Mouse (Mus musculus): ENCODE results near the gene Atp8b5. TPM values are rescaled to one million over a fixed set of nuclear protein-coding genes. Genes with fewer than 3 reads are reported as not detected.

Atp8b5 gene
- polyA plus RNA-seq, 1 experiment, result 1.4 TPM

DNA sequence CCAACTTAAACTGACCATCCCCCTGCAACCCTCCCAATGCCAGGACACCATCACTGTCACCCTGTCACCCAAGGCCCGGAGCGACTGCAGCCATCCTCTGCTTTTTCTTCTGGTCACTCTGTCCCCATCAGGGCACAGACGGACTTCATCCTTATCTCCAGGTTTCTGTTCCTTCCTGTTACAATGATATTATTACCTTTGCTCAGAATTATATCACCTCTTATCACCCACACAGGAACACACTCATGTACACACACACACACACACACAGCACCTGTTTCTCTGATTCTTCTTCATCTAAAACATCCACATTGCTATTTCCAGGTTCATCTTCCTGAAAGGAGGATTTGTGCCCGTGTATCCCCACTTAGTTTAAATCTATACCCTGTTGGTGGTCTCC is 107.3 kb downstream of the Atp8b5 start:
- DNase-seq, result no peak
- no peaks in the 10 kb centered on the region for H3K4me1 ChIP-seq (ENCODE audit: control insufficient read depth, insufficient read depth, low read length)
- TF ChIP-seq CTCF (IDR thresholded peaks at IDR 0.05; ENCODE audit: borderline replicate concordance, insufficient read depth, low read depth, low read length) (no peak), POLR2A (IDR thresholded peaks at IDR 0.05; ENCODE audit: borderline replicate concordance, insufficient read depth, low read length) (no peak)
- no peak overlapping the region for H3K27ac ChIP-seq (ENCODE audit: insufficient read depth, low read length)
- H3K27me3 ChIP-seq (ENCODE audit: control insufficient read depth, insufficient read depth, low read length), result no peaks in the 10 kb centered on the region
- H3K4me3 ChIP-seq (replicated peaks; ENCODE audit: insufficient read depth, low read depth, low read length), result no peak overlapping the region
- whole genome bisulfite sequencing, result 88% methylated on average over 4 of the region's 4 CpGs

DNA sequence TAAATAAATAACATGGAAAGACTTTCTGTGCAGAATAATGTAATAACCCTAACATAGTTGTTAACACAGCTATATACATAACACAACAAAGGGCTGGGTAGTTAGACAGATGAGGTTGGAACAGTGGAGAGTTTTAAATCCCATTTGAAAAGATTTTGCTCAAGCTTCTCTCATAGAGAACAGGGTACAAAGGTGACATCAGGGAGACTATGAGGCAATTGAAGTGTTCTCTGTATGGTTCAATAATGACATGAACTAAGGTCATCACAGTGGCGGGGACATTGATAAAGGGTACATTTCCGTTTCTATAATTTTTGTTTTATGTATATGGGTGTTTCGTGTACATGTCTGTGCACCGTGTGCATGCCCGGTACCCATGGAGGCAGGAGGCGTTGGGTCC is 112.6 kb downstream of the Atp8b5 start:
- no peak overlapping the region for H3K4me3 ChIP-seq (replicated peaks; ENCODE audit: insufficient read depth, low read depth, low read length)
- no peaks in the 10 kb centered on the region for H3K27me3 ChIP-seq (ENCODE audit: control insufficient read depth, insufficient read depth, low read length)
- DNase-seq, result no peak
- no peak overlapping the region for H3K27ac ChIP-seq (ENCODE audit: insufficient read depth, low read length)
- WGBS, result 96% methylated on average over 6 of the region's 6 CpGs
- peaks cover 11% of the 10 kb centered on the region; the same call in 1 of the 2 replicates for H3K4me1 ChIP-seq (ENCODE audit: control insufficient read depth, insufficient read depth, low read length)
- TF ChIP-seq CTCF (IDR thresholded peaks at IDR 0.05; ENCODE audit: borderline replicate concordance, insufficient read depth, low read depth, low read length), result no peak
- no peak for TF ChIP-seq POLR2A (IDR thresholded peaks at IDR 0.05; ENCODE audit: borderline replicate concordance, insufficient read depth, low read length)

DNA sequence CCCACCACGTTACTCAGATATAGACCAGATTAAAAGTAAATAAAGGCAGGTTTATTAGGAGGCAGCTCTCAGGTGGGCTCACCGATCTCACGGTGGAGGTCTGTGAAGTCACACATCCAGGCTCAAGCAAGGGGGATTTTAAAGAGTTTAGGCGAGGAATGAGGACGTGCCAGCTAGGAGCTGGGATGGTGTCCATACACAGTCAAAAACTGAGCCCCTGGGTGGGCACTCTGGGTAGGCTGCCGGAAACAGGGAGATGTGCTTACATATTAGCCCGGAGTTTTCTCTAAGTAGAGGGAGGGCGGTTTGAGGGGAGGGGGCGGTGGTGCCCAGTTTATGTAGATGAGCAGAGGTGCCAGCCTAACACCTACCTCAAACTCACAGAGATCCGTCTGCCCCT is 114.0 kb downstream of the Atp8b5 start:
- 30% methylated on average over 10 of the region's 10 CpGs for WGBS
- H3K27ac ChIP-seq (ENCODE audit: insufficient read depth, low read length), result peak overlapping the region; percentile 80
- DNase-seq, result peak in 1 of 2 experiments; percentile 24
- peak overlapping the region; percentile 93 for H3K4me3 ChIP-seq (replicated peaks; ENCODE audit: insufficient read depth, low read depth, low read length)
- H3K4me1 ChIP-seq (ENCODE audit: control insufficient read depth, insufficient read depth, low read length), result peaks cover 11% of the 10 kb centered on the region; the same call in 1 of the 2 replicates
- no peaks in the 10 kb centered on the region for H3K27me3 ChIP-seq (ENCODE audit: control insufficient read depth, insufficient read depth, low read length)
- TF ChIP-seq CTCF (IDR thresholded peaks at IDR 0.05; ENCODE audit: borderline replicate concordance, insufficient read depth, low read depth, low read length) (no peak), POLR2A (IDR thresholded peaks at IDR 0.05; ENCODE audit: borderline replicate concordance, insufficient read depth, low read length) (no peak)

DNA sequence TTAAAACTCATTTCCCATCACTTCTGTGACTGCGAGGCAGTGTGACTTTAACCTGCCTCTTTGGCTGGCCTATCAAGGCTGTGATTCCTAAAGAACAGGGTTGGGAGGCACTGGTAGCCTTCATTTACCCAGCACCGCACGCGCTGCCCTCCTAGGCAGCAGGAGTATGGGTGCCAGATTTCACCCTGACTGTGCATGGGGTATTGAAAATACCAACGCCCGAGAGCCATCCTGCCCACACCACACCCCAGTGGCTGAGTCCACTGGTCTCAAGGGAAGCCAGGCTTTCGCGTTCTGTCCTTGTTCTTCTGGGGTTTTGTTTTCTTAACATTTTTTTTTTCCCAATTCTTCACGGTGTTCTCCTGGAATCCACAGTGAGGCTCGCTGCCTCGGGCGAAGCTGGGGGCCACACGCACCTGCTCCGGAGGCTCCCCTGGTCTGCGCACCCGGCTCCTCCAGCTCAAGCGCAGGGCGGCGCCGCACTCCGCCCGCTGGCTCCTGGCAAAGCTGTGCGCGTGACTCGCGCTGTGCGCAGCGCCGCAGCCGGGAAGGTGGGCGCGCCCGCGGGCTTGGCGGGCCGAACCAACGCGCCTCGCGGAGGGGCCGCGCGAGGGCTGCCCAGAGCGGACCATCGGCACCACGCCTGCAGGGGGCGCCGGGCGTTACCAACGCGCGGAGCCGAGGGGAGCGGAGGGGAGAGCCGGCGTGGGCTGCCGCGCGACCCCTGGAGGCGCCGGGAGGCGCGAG is 114.6 kb downstream of the Atp8b5 start, which contains the start of gene Rusc2:
TSS of gene Rusc2 (plus strand) at position 572 of the 747 bp plus-strand sequence.
- Histone ChIP-seq H3K27me3 (ENCODE audit: control insufficient read depth, insufficient read depth, low read length) (no peaks in the 10 kb centered on the region), H3K4me1 (ENCODE audit: control insufficient read depth, insufficient read depth, low read length) (peaks cover 11% of the 10 kb centered on the region; the same call in 1 of the 2 replicates), H3K27ac (ENCODE audit: insufficient read depth, low read length) (peak within 1 kb of the TSS; percentile 95), H3K4me3 (replicated peaks; ENCODE audit: insufficient read depth, low read depth, low read length) (peak within 1 kb of the TSS; percentile 93)
- TF ChIP-seq CTCF (IDR thresholded peaks at IDR 0.05; ENCODE audit: borderline replicate concordance, insufficient read depth, low read depth, low read length) (no peak), POLR2A (IDR thresholded peaks at IDR 0.05; ENCODE audit: borderline replicate concordance, insufficient read depth, low read length) (peak; percentile 89)
- DNase-seq, result peak; percentile 94
- whole genome bisulfite sequencing, result under 1% methylated on average over 63 of the region's 63 CpGs

DNA sequence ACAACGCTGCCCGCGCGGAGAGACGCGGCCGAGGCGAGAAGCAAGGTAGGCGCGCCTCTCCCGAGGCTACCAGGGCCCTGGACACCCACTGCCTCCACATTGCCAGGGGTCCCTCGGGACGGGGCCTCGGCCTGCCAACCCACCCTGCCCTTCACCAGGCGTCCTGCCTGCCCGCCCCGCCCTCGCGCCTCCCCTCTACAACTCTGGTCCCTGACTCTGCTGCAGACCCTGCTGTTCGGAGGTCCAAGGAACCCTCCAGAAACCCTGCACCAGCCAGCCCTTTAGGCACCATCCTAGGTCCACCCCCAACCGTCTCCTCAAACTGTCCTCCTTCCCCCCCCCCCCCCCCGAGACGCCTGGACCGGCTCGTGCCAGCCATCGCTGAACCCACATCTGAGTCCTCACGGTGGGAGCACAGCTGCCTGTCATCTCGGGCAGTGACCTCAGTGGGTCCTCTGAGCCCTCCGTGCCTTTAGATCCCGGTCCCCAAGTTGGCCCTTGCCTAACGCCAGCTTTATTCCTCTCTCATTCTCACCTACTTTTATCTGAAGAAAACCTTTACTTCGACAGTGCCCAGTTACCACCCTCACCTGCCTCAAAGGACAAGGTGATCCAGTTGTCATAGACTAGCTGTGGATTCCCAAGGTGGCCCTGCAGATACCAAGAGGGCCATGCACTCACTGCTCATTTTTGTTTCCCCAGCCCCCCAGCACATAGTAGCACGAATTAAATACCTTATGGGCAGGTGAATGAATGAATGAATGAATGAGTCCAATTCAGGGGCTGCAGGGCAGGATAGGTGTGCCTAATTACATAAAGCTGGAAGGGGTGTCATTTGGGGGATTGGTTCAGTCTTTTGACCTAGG is 115.4 kb downstream of the Atp8b5 start:
- TF ChIP-seq POLR2A (IDR thresholded peaks at IDR 0.05; ENCODE audit: borderline replicate concordance, insufficient read depth, low read length), result no peak
- no peak for TF ChIP-seq CTCF (IDR thresholded peaks at IDR 0.05; ENCODE audit: borderline replicate concordance, insufficient read depth, low read depth, low read length)
- under 1% methylated on average over 32 of the region's 33 CpGs for WGBS
- Histone ChIP-seq H3K4me3 (replicated peaks; ENCODE audit: insufficient read depth, low read depth, low read length) (peak overlapping the region; percentile 93), H3K27me3 (ENCODE audit: control insufficient read depth, insufficient read depth, low read length) (no peaks in the 10 kb centered on the region), H3K4me1 (ENCODE audit: control insufficient read depth, insufficient read depth, low read length) (peaks cover 11% of the 10 kb centered on the region; the same call in 1 of the 2 replicates), H3K27ac (ENCODE audit: insufficient read depth, low read length) (peak overlapping the region; percentile 95)
- peak in 1 of 2 experiments; percentile 26 for DNase-seq

DNA sequence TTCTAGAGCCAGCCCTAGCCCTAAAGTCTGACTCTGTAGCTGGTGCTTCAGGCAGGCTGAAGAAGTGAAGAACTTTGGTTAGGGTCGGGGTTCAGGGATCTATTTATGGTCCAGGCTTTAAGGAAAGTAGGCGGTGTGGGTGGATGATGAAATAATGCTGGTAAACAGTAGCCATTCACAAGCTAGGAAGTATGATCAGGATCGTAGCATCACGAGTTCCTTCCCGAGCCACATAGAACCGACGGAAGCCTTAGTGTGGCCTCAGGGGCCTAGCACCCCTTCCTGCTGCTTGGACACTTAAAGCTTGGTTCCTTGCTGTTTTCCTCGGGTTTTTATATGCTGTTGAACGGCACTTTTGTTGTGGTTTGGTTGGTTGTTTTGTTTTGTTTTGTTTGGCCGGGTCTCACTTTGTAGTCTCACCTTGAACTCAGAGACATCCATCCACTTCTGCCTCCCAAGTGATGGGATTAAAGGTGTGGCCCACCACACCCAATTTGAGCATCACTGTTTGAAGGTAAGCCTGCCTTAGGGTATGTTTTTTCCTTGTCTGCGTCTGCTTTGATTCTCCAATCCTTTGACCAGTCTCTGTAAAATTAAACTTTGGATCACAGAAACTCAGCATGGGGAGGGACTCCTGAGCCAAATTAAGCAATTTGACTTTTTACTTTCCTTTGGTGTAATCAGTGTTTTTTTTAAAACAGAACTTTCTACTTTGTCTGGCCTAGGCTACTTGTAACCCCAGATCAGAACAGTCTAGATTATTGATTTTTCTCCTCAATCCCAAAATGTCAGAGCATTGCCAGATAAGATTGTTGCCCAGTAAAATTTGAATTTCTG is 116.5 kb downstream of the Atp8b5 start:
- peak; percentile 21 to 42 for DNase-seq
- peak overlapping the region; percentile 69 for H3K27ac ChIP-seq (ENCODE audit: insufficient read depth, low read length)
- H3K27me3 ChIP-seq (ENCODE audit: control insufficient read depth, insufficient read depth, low read length), result no peaks in the 10 kb centered on the region
- WGBS, result 31% methylated on average over 11 of the region's 11 CpGs
- peaks cover 11% of the 10 kb centered on the region; the same call in 1 of the 2 replicates for H3K4me1 ChIP-seq (ENCODE audit: control insufficient read depth, insufficient read depth, low read length)
- TF ChIP-seq CTCF (IDR thresholded peaks at IDR 0.05; ENCODE audit: borderline replicate concordance, insufficient read depth, low read depth, low read length) (no peak), POLR2A (IDR thresholded peaks at IDR 0.05; ENCODE audit: borderline replicate concordance, insufficient read depth, low read length) (no peak)
- peak overlapping the region; percentile 57 for H3K4me3 ChIP-seq (replicated peaks; ENCODE audit: insufficient read depth, low read depth, low read length)

DNA sequence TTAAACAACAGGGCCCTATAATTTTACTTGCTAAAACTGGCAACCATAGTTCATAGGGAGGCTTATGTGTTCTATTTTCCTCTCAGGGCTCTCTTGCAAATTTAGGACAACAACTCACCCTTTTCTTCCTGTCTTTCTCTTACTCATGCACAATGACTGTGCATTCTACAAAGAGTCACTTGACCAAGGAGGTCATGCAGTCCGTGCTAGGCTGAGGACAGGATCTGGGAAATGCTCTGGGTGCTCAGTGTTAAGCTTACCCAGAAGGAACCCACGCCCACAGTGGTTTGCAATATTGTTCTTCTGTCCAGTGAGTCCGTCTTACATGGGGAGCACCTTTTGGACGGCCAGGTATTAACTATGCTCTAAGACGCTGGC is 117.1 kb downstream of the Atp8b5 start:
- no peak for TF ChIP-seq CTCF (IDR thresholded peaks at IDR 0.05; ENCODE audit: borderline replicate concordance, insufficient read depth, low read depth, low read length)
- TF ChIP-seq POLR2A (IDR thresholded peaks at IDR 0.05; ENCODE audit: borderline replicate concordance, insufficient read depth, low read length), result no peak
- no peaks in the 10 kb centered on the region for H3K27me3 ChIP-seq (ENCODE audit: control insufficient read depth, insufficient read depth, low read length)
- peaks cover 11% of the 10 kb centered on the region; the same call in 1 of the 2 replicates for H3K4me1 ChIP-seq (ENCODE audit: control insufficient read depth, insufficient read depth, low read length)
- H3K27ac ChIP-seq (ENCODE audit: insufficient read depth, low read length), result no peak overlapping the region
- WGBS, result 87% methylated on average over 5 of the region's 5 CpGs
- peak overlapping the region; percentile 17 for H3K4me3 ChIP-seq (replicated peaks; ENCODE audit: insufficient read depth, low read depth, low read length)
- DNase-seq, result no peak

Data from cerebellum, adult 2 months (tissue).